Mouse (Mus musculus) forebrain, embryonic 15.5 days (tissue): Measurements from ENCODE around the gene Cd2. TPM values are rescaled to one million over a fixed set of nuclear protein-coding genes. Genes with fewer than 3 reads are reported as not detected.

Experiments used
- ATAC-seq: fragments of 200-750 bp; cut with Nextera tagmentation; replicated peaks from 2 replicates; pipeline ENCODE4 v1.8.0; 2017; ENCODE audit warnings: mild to moderate bottlenecking, moderate TSS enrichment, moderate library complexity
- H3K27ac ChIP-seq: fragments of 300-500 bp; sonication (generic); replicated peaks from 2 replicates; pipeline ENCODE4 v1.5.1; 2015; ENCODE audit warnings: mild to moderate bottlenecking, inconsistent platforms
- H3K27me3 ChIP-seq: fragments of 300-500 bp; sonication (generic); 2 replicates; pipeline ENCODE4 v1.6.1; 2015; ENCODE audit warnings: inconsistent platforms
- H3K36me3 ChIP-seq: fragments of 300-500 bp; sonication (generic); 2 replicates; pipeline ENCODE4 v1.6.1; 2015; ENCODE audit warnings: mild to moderate bottlenecking, inconsistent platforms
- H3K4me1 ChIP-seq: fragments of 300-500 bp; sonication (generic); 2 replicates; pipeline ENCODE4 v1.6.1; 2015; ENCODE audit warnings: inconsistent platforms
- H3K4me2 ChIP-seq: fragments of 300-500 bp; sonication (generic); replicated peaks from 2 replicates; pipeline ENCODE4 v1.6.1; 2015; ENCODE audit warnings: mild to moderate bottlenecking, inconsistent platforms
- H3K4me3 ChIP-seq: fragments of 300-500 bp; sonication (generic); 2 replicates; pipeline ENCODE4 v1.5.1; 2015; ENCODE audit warnings: mild to moderate bottlenecking, inconsistent platforms
- H3K9ac ChIP-seq: fragments of 300-500 bp; sonication (generic); replicated peaks from 2 replicates; pipeline ENCODE4 v1.6.1; 2015; ENCODE audit warnings: mild to moderate bottlenecking, inconsistent platforms
- H3K9me3 ChIP-seq: fragments of 300-500 bp; sonication (generic); 2 replicates; pipeline ENCODE4 v1.6.1; 2016; ENCODE audit warnings: inconsistent platforms
- WGBS: fragments of 180-500 bp; shearing (Covaris S2); methylation state at CpG from one replicate; pipeline ENCODE4 v1.1.7; 2015; ENCODE audit warnings: mixed read lengths; 5-methylcytosine and 5-hydroxymethylcytosine counted together
- polyA plus RNA-seq: library from polyadenylated mRNA; unstranded; fragments of >200 nt; fragmentation: Nextera tagmentation; extraction: Ambion mirVana; gene quantifications from 2 replicates; pipeline ENCODE4 v1.2.1, GENCODE M21; 2015

Cd2 gene
- polyA plus RNA-seq, 1 experiment from 2014 or later = 0.15 TPM

GRCm38 (mm10) chr3:101305046-101305445 is 17.3 kb upstream of the Cd2 start:
- 76% methylated on average over 2 of the region's 2 CpGs for WGBS
- no peak overlapping the region for H3K4me2 ChIP-seq
- ATAC-seq = no peak
- H3K9ac ChIP-seq = no peak overlapping the region
- no peaks in the 10 kb centered on the region for H3K36me3 ChIP-seq
- H3K4me3 ChIP-seq = no peak overlapping the region
- no peaks in the 10 kb centered on the region for H3K9me3 ChIP-seq
- no peak overlapping the region for H3K27ac ChIP-seq
- peaks cover 24% of the 10 kb centered on the region for H3K4me1 ChIP-seq
- H3K27me3 ChIP-seq = 0 out of 2 replicates have a peak, but pooled peaks cover 3% of the 10 kb centered on the region

DNA sequence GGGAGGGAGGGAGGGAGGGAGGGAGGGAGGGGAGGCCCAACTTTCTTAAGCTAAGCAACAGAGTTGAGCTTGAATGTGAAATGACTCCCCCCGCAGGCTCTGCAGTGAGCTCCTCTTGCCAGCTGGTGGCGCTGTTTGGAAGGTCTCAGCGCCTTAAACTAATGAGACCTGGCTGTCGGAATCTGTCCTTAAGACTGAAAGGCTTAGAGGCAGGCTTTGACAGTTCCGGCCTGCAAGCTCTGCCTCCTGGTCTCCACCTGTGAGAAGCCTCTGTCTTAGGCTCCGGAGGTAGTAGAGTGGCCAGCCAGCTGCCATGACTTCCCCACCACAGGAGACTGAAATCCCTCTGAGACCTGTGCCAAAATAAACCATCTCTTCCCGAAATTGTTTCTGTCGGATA is 16.4 kb upstream of the Cd2 start:
- H3K36me3 ChIP-seq = no peaks in the 10 kb centered on the region
- no peak for ATAC-seq
- 20% methylated on average over 8 of the region's 8 CpGs for WGBS
- no peak overlapping the region for H3K27ac ChIP-seq
- H3K4me2 ChIP-seq = no peak overlapping the region
- 0 out of 2 replicates have a peak, but pooled peaks cover 3% of the 10 kb centered on the region for H3K27me3 ChIP-seq
- no peak overlapping the region for H3K9ac ChIP-seq
- no peaks in the 10 kb centered on the region for H3K9me3 ChIP-seq
- no peak overlapping the region for H3K4me3 ChIP-seq
- peaks cover 32% of the 10 kb centered on the region for H3K4me1 ChIP-seq

GRCm38 (mm10) chr3:101300271-101301071 is 12.7 kb upstream of the Cd2 start:
- peak overlapping the region; percentile 84 for H3K27ac ChIP-seq
- peak overlapping the region; percentile 21 for H3K4me3 ChIP-seq
- H3K9me3 ChIP-seq = no peaks in the 10 kb centered on the region
- ATAC-seq = peak; percentile 63
- 16% methylated on average over 23 of the region's 23 CpGs for WGBS
- peaks cover 32% of the 10 kb centered on the region for H3K4me1 ChIP-seq
- no peaks in the 10 kb centered on the region for H3K36me3 ChIP-seq
- H3K27me3 ChIP-seq = 0 out of 2 replicates have a peak, but pooled peaks cover 3% of the 10 kb centered on the region
- H3K9ac ChIP-seq = peak overlapping the region; percentile 39
- peak overlapping the region; percentile 43 for H3K4me2 ChIP-seq

DNA sequence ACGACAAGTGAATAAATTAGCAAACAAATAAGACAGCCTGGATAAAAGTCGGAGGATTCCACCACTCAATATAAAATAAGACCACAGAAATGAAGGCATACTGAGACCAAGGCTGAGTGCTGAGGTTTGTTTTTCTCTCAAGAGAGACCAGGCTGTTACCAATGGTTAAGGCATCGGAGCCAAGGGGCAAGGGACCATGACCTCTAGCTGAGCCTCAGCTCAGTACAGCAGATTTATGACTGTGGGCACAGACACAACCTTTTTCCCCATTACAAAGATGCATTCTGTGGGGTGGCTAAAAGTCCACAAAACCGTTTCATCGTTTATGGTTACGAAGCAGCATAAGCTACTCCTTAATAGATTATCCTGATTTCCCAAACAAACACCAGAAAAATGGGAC is 11.9 kb upstream of the Cd2 start:
- WGBS = 72% methylated on average over 6 of the region's 6 CpGs
- no peak for ATAC-seq
- 0 out of 2 replicates have a peak, but pooled peaks cover 3% of the 10 kb centered on the region for H3K27me3 ChIP-seq
- H3K27ac ChIP-seq = peak overlapping the region; percentile 84; the same call in 1 of the 2 replicates
- H3K9me3 ChIP-seq = no peaks in the 10 kb centered on the region
- peaks cover 37% of the 10 kb centered on the region for H3K4me1 ChIP-seq
- no peak overlapping the region for H3K9ac ChIP-seq
- H3K4me3 ChIP-seq = no peak overlapping the region
- no peaks in the 10 kb centered on the region for H3K36me3 ChIP-seq
- H3K4me2 ChIP-seq = no peak overlapping the region

DNA sequence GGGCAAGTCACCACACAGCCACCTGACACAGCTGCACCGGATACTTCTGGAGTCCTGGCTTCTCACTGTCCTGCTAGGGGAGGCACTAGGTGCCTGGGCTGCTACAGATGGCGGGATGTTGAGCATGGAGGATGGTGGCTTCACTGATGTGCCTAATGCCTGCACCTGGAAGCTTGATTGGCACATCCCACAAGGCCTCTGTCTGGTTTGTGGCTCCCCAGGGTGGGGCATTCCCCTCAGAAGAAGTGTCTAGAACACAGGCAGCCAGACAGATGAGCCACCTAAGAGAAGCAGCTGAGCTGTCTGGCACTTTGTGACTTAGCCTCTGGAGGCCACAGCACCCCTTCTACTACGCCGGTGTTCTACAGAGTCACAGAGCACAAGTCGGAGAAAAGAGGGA is 9.5 kb upstream of the Cd2 start:
- no peak for ATAC-seq
- Histone ChIP-seq H3K27me3 (0 out of 2 replicates have a peak, but pooled peaks cover 3% of the 10 kb centered on the region), H3K36me3 (no peaks in the 10 kb centered on the region), H3K4me1 (peaks cover 27% of the 10 kb centered on the region), H3K27ac (no peak overlapping the region), H3K4me3 (no peak overlapping the region), H3K4me2 (no peak overlapping the region), H3K9ac (no peak overlapping the region), H3K9me3 (no peaks in the 10 kb centered on the region)
- 88% methylated on average over 5 of the region's 5 CpGs for WGBS

DNA sequence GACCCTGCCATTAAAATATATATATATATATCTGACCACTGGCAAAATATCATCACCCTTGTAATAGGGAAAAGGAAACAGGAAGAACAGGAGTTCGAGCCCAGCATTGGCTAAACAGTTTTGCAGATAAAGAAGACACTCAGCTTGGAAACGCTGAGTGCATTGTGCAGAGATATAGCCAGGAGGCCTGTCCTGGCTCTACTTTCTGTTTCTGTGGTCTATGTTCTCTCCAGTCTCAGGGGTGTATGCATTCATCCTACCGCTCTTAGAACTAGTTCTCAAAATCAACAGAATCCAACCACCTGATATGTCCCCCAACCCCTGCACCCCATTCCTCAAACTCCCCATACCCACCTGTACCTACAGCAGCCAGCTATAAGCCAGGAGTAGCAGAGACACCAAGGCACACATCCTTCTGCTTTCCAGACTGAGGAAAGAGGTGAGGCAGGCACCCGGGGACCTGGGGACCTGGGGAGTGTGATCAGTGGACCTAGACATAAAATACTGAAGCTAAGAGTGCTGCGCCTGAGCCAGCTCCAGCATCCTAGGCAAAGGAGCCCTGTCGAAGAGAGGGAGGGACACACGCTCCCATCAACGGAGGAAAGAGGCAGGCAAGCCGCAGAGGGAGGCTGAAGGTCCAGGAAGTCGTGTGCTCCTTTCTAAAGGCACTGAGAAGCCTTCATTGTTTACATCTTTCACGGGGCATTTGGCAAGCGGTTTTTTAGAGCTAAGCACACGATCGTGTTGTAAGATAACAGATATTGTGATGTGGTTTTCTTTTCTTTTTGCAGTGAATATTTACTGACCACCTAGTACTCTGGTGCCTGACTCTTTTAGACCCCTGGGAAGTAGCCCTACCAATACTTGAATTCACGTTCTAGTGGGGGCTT is 8.4 kb upstream of the Cd2 start:
- peaks cover 25% of the 10 kb centered on the region for H3K4me1 ChIP-seq
- H3K9ac ChIP-seq = no peak overlapping the region
- H3K4me3 ChIP-seq = no peak overlapping the region
- no peaks in the 10 kb centered on the region for H3K36me3 ChIP-seq
- 68% methylated on average over 15 of the region's 15 CpGs for WGBS
- no peaks in the 10 kb centered on the region for H3K9me3 ChIP-seq
- H3K4me2 ChIP-seq = no peak overlapping the region
- 0 out of 2 replicates have a peak, but pooled peaks cover under 1% of the 10 kb centered on the region for H3K27me3 ChIP-seq
- H3K27ac ChIP-seq = no peak overlapping the region
- ATAC-seq = no peak

DNA sequence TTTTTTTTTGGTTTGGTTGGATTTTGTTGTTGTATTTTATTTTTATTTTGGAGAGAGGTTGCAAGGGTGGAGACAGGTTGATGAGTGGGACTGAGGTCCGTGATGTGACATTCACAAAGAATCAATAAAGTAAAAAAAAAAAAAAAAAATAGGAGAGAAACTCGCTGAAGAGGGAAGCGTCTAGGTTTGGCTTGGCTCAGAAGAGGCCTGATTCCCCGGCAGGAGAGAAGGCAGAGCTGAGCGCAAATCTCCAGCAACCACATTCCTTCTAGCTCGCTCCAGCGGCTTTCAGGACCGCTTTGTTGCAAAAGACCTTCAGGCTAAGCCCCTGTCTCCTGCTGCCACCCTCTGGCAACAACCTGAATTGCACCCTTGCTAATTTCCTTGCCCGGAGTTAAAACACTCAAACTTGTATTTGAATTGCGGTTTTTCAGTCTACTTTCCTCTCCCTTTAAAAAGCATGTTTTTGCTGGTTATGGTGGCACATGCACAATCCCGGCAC is 7.7 kb upstream of the Cd2 start:
- ATAC-seq = peak; percentile 70

GRCm38 (mm10) chr3:101294487-101295365 is 7.0 kb upstream of the Cd2 start:
- no peak overlapping the region for H3K27ac ChIP-seq
- peak; percentile 42; the same call in 1 of the 2 replicates for ATAC-seq

More for the DNA sequence above, 7.7 kb upstream of the Cd2 start:
- 6% methylated on average over 11 of the region's 11 CpGs for WGBS
- Histone ChIP-seq H3K4me1 (peaks cover 17% of the 10 kb centered on the region), H3K9me3 (no peaks in the 10 kb centered on the region), H3K27ac (no peak overlapping the region), H3K36me3 (no peaks in the 10 kb centered on the region), H3K4me2 (no peak overlapping the region), H3K9ac (no peak overlapping the region), H3K27me3 (no peaks in the 10 kb centered on the region), H3K4me3 (no peak overlapping the region)

GRCm38 (mm10) chr3:101293571-101294135 is 5.9 kb upstream of the Cd2 start:
- Histone ChIP-seq H3K27ac (no peak overlapping the region), H3K9me3 (no peaks in the 10 kb centered on the region), H3K36me3 (no peaks in the 10 kb centered on the region), H3K27me3 (no peaks in the 10 kb centered on the region), H3K4me2 (no peak overlapping the region), H3K4me1 (peaks cover 5% of the 10 kb centered on the region; the same call in 1 of the 2 replicates), H3K9ac (no peak overlapping the region), H3K4me3 (no peak overlapping the region)
- ATAC-seq = no peak
- WGBS = 84% methylated on average over 8 of the region's 8 CpGs

More at GRCm38 (mm10) chr3:101294487-101295365, 7.0 kb upstream of the Cd2 start:
- Histone ChIP-seq H3K27me3 (no peaks in the 10 kb centered on the region), H3K4me3 (no peak overlapping the region), H3K9ac (0 out of 2 replicates have a peak overlapping the region, but pooled peaks have one; percentile 15), H3K9me3 (no peaks in the 10 kb centered on the region), H3K4me2 (no peak overlapping the region), H3K36me3 (no peaks in the 10 kb centered on the region), H3K4me1 (peaks cover 10% of the 10 kb centered on the region)
- 74% methylated on average over 10 of the region's 10 CpGs for WGBS

GRCm38 (mm10) chr3:101292611-101293010 is 4.9 kb upstream of the Cd2 start:
- 94% methylated on average over 5 of the region's 5 CpGs for WGBS
- no peak overlapping the region for H3K9ac ChIP-seq

More at GRCm38 (mm10) chr3:101292611-101293010, 4.9 kb upstream of the Cd2 start:
- Histone ChIP-seq H3K27me3 (no peaks in the 10 kb centered on the region), H3K27ac (no peak overlapping the region), H3K4me2 (no peak overlapping the region), H3K4me3 (no peak overlapping the region), H3K9me3 (no peaks in the 10 kb centered on the region), H3K4me1 (peaks cover 5% of the 10 kb centered on the region; the same call in 1 of the 2 replicates), H3K36me3 (no peaks in the 10 kb centered on the region)
- no peak for ATAC-seq
